Comparison of ENCODE assay signal across 27 mouse cellular contexts in the genomic region with DNA sequence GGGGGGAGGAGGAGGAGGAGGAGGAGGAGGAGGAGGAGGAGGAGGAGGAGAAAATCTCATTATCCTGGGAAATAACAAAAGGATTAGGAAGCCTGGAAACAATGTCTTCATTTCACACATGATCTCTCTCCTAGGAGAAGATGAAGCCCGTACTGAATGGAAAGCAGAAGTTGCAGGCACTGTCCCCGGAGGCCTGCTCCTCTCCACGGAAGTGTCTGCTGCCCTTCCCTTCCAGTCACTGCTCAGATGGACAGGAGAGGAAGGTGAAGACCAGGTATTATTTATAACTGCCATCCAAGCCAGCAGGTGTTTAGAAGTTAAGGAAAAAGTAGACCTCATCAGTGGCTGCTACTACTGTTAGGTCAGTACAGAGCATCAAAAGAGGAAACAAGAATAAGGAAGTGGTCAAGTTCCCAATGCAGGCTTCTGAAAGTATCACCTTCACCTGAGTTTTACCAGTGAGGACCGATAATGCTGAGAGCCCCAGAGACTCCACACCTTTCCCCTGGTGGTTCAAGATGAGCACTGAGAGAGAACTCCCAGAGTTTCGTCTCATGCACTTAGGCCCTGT.
DNase-seq lines count a peak whose midpoint lies in the region; ATAC-seq lines count a peak whose summit lies in the region.
"Had no signal": no experiment of that assay in that cellular context is flagged by ENCODE, and none has a peak within 500 bp of the region (broad histone marks: within the 10 kb centered on the region; RNA-seq: fewer than 3 reads in every experiment).

No protein-coding gene starts in this region.

- H3K9me3 ChIP-seq in lung, embryonic 16.5 days (ENCODE audit: control insufficient read depth, low read length) = no peaks in the 10 kb centered on the region
- H3K9me3 ChIP-seq: embryonic facial prominence, embryonic 13.5 days; forebrain, embryonic 10.5 days; heart, embryonic 13.5 days; hindbrain, embryonic 10.5 days; limb, embryonic 12.5 days; liver, embryonic 15.5 days; lung, embryonic 15.5 days had no signal

- no peak for DNase-seq in lung, adult 18-20 months
- peak; percentile 3 to 13 for DNase-seq in spleen, postnatal 36 days (ENCODE audit: low spot score in 2 of 2)
- no peak for DNase-seq in spleen, postnatal 10 days (ENCODE audit: low spot score in 2 of 2)
- DNase-seq in splenic B cell, adult 2 months (ENCODE audit: low read depth, low spot score) = peak; percentile 54
- DNase-seq in kidney, adult 9 months = no peak
- no peak for DNase-seq in MN1 (ENCODE audit: low spot score)
- DNase-seq: cerebellum, adult 11-12 months; cerebellum, adult 9-11 months; gastrocnemius, adult 2 months; gastrocnemius, postnatal 36 days; heart, postnatal 10 days; kidney, postnatal 25 days; thymus, adult 2 months; thymus, postnatal 36 days had no signal

- H3K4me1 ChIP-seq in lung, embryonic 16.5 days (replicated peaks; ENCODE audit: control insufficient read depth, insufficient read depth, low read length) = peaks cover 11% of the 10 kb centered on the region
- H3K4me1 ChIP-seq: embryonic facial prominence, embryonic 13.5 days; heart, embryonic 13.5 days; limb, embryonic 12.5 days; liver, embryonic 15.5 days had no signal

- WGBS in lung, embryonic 16.5 days = 64% methylated on average over 5 of the region's 5 CpGs

- no peak overlapping the region for H3K4me3 ChIP-seq in lung, embryonic 16.5 days (ENCODE audit: low read length)
- H3K4me3 ChIP-seq: embryonic facial prominence, embryonic 13.5 days; forebrain, embryonic 10.5 days; gastrocnemius, adult 2 months; heart, embryonic 13.5 days; hindbrain, embryonic 10.5 days; layer of hippocampus, adult 2 months; left cerebral cortex, adult 2 months; limb, embryonic 12.5 days; liver, embryonic 15.5 days; lung, embryonic 15.5 days had no signal

- no peak overlapping the region for H3K4me2 ChIP-seq in lung, embryonic 16.5 days (ENCODE audit: low read depth, low read length)
- H3K4me2 ChIP-seq: embryonic facial prominence, embryonic 13.5 days; heart, embryonic 13.5 days; limb, embryonic 12.5 days; liver, embryonic 15.5 days; lung, embryonic 15.5 days had no signal

- H3K36me3 ChIP-seq in lung, embryonic 16.5 days (ENCODE audit: control insufficient read depth, insufficient read depth, low read length) = peaks cover 3% of the 10 kb centered on the region
- no peaks in the 10 kb centered on the region for H3K36me3 ChIP-seq in splenic B cell, adult 2 months (ENCODE audit: control insufficient read depth, insufficient read depth, low read length, poor library complexity, severe bottlenecking)
- H3K36me3 ChIP-seq: liver, embryonic 15.5 days had no signal

- H3K27ac ChIP-seq in lung, embryonic 16.5 days (ENCODE audit: low read length) = peak overlapping the region; percentile 66
- H3K27ac ChIP-seq: embryonic facial prominence, embryonic 13.5 days; forebrain, embryonic 10.5 days; gastrocnemius, adult 2 months; heart, embryonic 13.5 days; layer of hippocampus, adult 2 months; left cerebral cortex, adult 2 months; limb, embryonic 12.5 days; liver, embryonic 15.5 days; lung, embryonic 15.5 days had no signal

- no peaks in the 10 kb centered on the region for H3K27me3 ChIP-seq in lung, embryonic 16.5 days (ENCODE audit: control insufficient read depth, insufficient read depth, low read depth, low read length)
- no peaks in the 10 kb centered on the region for H3K27me3 ChIP-seq in splenic B cell, adult 2 months (ENCODE audit: control insufficient read depth, insufficient read depth, low read length, poor library complexity, severe bottlenecking)
- H3K27me3 ChIP-seq: embryonic facial prominence, embryonic 13.5 days; heart, embryonic 13.5 days; limb, embryonic 12.5 days; liver, embryonic 15.5 days; lung, embryonic 15.5 days had no signal

- no peak overlapping the region for H3K9ac ChIP-seq in lung, embryonic 16.5 days (ENCODE audit: low read length)
- H3K9ac ChIP-seq: embryonic facial prominence, embryonic 13.5 days; heart, embryonic 13.5 days; limb, embryonic 12.5 days; liver, embryonic 15.5 days; lung, embryonic 15.5 days had no signal

- no peak for ATAC-seq in lung, embryonic 16.5 days (ENCODE audit: low read depth)
- peak; percentile 75 to 77 for ATAC-seq in hematopoietic stem cell, adult 5-6 weeks (replicated peaks in 1 of 2; ENCODE audit: insufficient read depth in 1 of 2, low FRiP score in 2 of 2, low TSS enrichment in 1 of 2, low read depth in 1 of 2, poor library complexity in 2 of 2, severe bottlenecking in 2 of 2)
- ATAC-seq: forebrain, embryonic 16.5 days; intestine, postnatal 0 days had no signal

Comparison
In these comparisons a context has a peak if more than half of its experiments do, and no peak if none do; other contexts are left out.
1. DNase-seq: peak in spleen, postnatal 36 days (2 of 2) and splenic B cell, adult 2 months (single experiment); none in lung, adult 18-20 months (0 of 2), spleen, postnatal 10 days (0 of 2), kidney, adult 9 months (single experiment) and MN1 (single experiment).